Mouse (Mus musculus): Measurements from ENCODE around the gene Nhlrc4. TPM values are rescaled to one million over a fixed set of nuclear protein-coding genes. Genes with fewer than 3 reads are reported as not detected.

Nhlrc4 gene
- total RNA-seq, 2 experiments from 2014 or later = 0.17 to 0.61 TPM

GRCm38 (mm10) chr17:25957586-25958051 lies 12.9 kb upstream of the Nhlrc4 start:
- no peak for DNase-seq

DNA sequence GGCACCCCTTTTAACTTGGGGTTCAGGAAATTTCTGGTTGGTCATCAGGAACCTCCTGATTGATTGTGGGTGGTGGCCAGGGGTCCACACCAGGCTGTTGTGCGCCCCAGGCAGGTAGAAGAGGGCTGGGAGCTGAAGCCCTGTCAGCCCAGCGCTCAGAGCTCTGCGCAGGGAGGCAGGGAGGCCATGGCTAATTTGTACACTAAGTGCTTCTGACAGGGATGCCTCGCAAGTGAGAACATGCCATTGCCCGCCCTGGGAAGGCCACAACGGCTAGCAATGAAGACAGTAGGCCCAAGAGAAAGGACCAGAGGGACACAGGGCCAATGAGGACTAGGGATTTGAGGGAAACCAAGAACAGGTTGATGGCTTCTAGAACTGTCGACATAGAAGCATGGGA lies 11.9 kb upstream of the Nhlrc4 start:
- DNase-seq = no peak

GRCm38 (mm10) chr17:25956201-25956600 lies 11.4 kb upstream of the Nhlrc4 start:
- no peak for DNase-seq

GRCm38 (mm10) chr17:25955736-25956135 lies 11.0 kb upstream of the Nhlrc4 start:
- DNase-seq = no peak

DNA sequence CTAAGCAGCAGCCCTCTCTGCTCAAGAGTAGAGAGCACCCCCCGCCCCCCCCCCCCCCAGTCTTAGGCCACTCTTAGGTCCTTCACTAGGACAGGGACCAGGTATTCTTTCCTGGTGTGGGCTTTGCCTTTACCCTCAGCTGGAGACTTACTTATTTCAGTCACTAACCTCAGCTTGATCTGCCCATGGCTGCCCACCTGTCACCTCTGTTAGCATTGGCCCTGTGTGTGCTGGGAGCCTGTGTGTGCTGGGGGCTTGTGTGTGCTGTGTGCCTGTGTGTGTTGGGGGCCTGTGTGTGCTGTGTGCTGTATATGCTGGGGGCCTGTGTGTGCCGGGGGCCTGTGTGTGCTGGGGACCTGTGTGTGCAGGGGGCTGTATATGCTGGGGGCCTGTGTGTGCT lies 9.9 kb upstream of the Nhlrc4 start:
- no peak for DNase-seq

DNA sequence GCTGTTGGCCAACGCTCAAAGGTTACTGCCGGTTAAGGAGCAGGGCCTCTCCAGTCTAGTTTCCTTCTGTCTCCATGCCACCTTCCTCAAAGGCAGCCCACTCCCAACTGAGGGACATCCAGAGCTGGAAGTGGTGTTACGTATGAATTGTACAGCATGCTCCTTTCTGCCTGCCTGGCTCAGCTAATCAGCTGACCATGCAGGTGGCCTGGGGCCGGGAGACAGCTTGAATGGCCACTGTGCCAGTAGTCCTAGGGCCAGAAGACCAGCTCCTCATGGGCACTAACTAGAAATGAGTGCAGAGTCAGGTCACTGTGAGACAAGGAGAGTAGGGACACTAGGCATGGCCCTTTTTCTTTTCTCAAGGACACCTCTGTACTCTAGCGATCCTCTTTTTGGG lies 8.4 kb upstream of the Nhlrc4 start:
- DNase-seq = no peak

DNA sequence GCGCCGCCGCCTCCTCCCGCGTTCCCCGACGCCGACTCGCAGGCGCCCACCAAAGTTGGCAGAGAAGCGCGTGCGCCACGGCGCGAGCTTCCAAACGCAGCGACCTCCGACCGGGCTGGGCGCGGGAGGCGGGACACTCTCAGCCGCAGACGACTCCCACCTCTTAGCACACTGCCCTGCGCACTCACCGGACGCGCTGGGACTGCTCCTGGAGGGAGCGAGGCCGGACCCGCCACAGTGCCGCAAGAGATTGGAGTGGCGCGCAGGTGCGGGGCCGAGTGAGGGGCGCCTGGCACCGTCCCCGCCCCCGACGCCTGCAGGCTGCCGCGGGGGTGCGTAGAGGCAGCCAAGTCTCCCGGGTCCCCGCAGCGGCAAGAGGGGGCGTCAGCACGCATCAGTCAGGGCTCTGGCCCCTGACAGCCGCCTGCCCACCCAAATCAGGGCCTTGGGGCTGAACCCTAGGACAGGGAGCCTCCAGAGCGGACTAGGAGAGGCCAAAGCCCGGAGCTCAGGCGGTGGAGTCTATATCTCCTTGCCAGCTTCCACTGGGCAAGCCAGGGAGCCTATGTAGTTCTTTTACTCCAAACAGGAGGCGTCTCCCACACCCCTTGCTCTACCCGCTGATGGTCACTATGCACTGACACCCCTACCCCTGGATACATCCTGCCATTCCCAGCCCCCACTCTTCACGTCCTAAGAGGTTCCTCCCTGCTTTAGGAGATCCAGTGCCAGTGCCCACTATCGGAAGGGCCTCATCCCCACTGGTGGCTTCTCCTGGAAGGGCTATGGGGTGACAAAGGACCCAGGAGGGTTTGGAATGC lies 7.3 kb upstream of the Nhlrc4 start, which contains the start of gene A930017K11Rik:
A930017K11Rik (minus strand) TSS at position 763 of the 821 bp plus-strand sequence.
- DNase-seq = no peak

- DNase-seq = no peak
Observed at GRCm38 (mm10) chr17:25951225-25951802, 6.6 kb upstream of the Nhlrc4 start.

DNA sequence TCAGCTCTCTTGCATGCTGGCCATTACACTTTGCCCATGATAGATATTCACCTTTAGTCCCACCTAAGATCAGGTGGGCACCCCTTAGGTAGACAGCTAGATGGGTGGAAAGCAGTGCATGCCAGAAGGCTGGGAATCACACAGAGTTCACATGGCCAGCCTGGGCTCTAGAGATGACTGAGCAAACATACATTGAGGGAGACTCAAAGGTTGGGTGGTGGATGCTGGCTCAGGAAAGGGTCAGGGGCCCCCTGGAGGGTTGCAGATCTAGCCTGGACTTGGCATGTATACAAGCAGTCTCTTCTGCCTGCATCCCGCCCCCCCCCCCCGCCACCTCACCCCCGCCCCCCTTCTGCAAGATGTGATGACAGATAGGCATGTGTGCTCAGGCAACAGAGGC lies 5.9 kb upstream of the Nhlrc4 start:
- no peak for DNase-seq

DNA sequence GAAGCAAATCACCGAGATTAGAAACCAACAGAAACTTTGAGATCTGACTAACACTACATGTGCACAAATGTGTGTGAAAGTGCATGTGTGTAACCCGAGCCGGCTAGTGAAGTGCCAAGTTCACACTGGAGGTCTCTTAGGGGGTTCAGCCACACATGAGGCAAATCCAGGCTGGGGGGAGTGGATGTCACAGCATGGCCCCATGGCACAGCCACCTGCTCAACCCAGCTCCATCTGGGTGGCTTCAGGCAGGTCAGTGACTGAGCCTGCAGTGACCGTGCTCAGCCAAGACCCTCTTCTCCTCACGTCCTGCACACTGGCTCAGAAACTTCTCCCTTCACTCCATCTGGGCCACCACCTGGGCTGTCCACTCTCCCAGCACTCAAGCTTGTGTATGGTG lies 5.2 kb upstream of the Nhlrc4 start:
- no peak for DNase-seq

DNA sequence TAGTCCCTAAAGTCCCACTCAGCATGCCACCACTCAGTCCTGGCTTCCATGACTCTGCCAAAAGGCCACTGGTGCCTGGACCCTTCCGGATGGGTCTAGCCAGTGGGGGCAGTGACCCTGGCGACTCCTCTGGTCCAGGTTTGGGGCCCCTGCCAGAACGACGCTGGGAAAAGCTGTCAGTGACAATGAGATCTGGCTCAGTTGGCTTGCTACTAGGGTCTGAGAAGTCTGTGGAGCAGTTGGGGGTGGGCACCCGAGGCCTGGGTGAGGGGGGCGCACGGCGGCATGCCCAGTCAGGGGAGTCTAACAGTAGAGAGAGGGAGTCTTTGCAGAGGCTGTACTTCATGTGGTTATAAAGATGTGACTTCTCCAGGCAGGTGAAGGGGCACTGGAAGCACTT lies 3.3 kb upstream of the Nhlrc4 start:
- DNase-seq = no peak

GRCm38 (mm10) chr17:25947576-25947975 lies 2.8 kb upstream of the Nhlrc4 start:
- no peak for DNase-seq

DNA sequence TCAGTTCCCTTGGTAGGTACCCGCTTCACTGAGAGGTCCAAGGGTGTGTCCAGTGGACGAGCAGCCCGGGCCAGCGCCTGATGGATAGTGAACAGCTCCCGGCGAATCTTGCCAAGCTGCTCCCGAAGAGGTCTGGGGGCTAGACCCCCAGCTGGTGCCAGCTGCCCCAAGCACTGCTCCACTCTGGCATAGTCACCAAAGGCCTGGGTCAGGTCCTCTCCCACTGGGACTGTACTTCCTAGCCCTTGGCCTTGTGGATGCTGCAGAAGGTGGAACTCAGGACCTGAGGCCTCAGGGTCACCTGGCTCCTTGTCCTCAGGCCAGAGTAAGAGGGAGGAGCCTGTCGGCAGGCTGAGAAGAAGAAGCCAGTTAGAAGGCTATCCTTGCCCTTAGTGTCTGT lies 2.1 kb upstream of the Nhlrc4 start:
- DNase-seq = no peak

GRCm38 (mm10) chr17:25946349-25946748 lies 1.6 kb upstream of the Nhlrc4 start:
- DNase-seq = no peak

- no peak for DNase-seq
Observed at GRCm38 (mm10) chr17:25945517-25946155, 875 bp upstream of the Nhlrc4 start.

GRCm38 (mm10) chr17:25943769-25944168 lies 992 bp downstream of the Nhlrc4 start:
- no peak for DNase-seq

- no peak for DNase-seq
Observed at GRCm38 (mm10) chr17:25943221-25943620, 1.5 kb downstream of the Nhlrc4 start.

DNA sequence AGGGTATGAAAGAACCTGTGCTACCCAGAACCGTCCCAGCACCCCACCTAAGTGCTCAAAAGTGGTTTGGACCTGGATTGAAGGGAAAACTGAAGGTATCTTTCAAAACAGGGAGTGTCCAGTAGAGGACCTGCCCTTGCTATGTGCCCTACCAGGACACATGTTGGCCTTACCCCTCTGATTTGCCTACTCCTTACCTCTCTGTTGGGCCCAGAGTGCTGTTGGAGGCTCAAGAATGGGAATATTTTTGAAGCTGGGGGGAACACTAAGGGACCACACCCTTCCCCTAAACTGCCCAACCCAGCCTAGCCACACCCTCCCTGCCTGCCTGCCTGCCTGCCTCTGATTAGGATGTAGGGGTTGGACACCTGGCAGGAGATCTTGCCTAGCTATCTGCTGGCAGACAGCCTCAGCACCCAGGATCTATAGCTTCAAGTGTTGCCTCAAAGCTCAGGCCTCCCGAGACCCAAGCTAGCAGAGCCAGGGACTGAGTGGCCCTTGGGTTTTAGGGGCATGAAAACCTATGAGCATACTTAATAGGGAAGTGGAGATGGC lies 2.1 kb downstream of the Nhlrc4 start:
- no peak for DNase-seq

DNA sequence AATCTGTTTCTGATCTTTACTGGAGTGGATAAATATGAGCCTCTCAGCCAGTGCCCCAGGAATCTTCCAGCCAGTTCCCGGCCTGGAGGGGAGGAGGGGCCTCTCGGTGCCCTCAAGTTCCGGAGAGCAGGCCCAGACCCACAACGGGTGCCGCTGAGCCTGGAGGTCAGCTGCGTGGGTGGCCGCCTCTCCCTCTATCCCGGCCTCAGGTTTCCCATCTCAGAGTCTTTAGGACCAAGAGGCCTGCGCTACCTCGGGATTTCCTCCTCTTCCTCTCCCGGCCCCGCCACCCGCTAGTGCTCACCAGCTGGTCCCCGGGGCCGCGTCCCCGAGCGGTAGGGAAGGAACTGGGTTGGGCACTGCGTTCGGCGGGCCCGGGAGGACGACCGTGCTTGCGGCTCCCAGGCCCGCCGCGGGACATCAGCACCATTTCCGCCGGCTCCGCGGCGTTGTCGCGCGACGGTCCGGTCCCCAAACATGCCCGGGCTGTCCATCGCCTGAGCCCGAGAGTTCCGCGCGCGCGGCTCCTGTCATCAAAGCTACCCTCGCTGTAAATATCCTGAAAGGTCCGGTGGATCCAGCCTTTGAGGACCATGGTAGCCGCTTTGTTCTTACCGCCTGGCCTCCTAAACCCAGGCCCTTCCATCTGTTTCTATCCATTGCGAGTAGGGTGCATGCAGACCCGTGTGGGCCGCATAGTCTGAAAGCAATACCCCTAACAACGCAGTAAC lies 3.1 kb downstream of the Nhlrc4 start:
- peak; percentile 75 for DNase-seq

GRCm38 (mm10) chr17:25934526-25934925 lies 10.2 kb downstream of the Nhlrc4 start:
- DNase-seq = no peak

GRCm38 (mm10) chr17:25925348-25925747 lies 19.4 kb downstream of the Nhlrc4 start:
- peak; percentile 50 to 71 for DNase-seq

DNA sequence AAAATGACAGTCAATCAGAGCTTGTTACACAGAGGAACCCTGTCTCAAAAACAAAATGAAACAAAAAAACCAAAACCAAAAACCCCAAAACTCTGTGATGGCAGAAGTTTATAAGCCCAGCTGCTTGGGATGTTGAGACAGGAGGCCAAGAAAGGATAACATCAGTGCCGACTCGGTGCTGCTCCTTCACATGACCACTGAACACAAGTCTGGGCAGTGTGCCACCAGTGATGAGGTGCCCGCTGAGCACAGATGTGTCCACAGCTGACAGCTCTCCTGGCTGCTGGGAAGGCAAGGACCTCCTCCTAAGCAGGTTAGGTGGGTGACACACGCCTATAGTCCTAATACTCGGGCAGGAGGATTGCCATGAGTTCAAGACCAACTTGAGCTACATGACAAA lies 22.6 kb downstream of the Nhlrc4 start:
- no peak for DNase-seq
